Mouse (Mus musculus): ENCODE measurements around the gene Mgat4a. TPM values are rescaled to one million over a fixed set of nuclear protein-coding genes. Genes with fewer than 3 reads are reported as not detected.

Mgat4a gene
- polyA plus RNA-seq (2015; fragmentation: Illumina TruSeq; extraction: RNeasy Lipid Tissue Mini Kit (QIAGEN cat#74804); ENCODE audit: low read depth, low replicate concordance): 14.2 TPM

GRCm38 (mm10) chr1:37540810-37541658 lies at the start of gene Mgat4a:
Gene Mgat4a, minus strand, starts transcription at chr1:37541016.

GRCm38 (mm10) chr1:37429366-37430296 lies 111.2 kb downstream of the Mgat4a start, which contains the start of the genes Coa5 and Unc50:
Gene Coa5, minus strand, starts transcription at chr1:37430103.
Gene Unc50, plus strand, starts transcription at chr1:37430139.

Other genes starting within 250 kb of the Mgat4a start
- gene Inpp4a, start 241.2 kb downstream of the Mgat4a start, polyA plus RNA-seq (2015; fragmentation: Illumina TruSeq; extraction: RNeasy Lipid Tissue Mini Kit (QIAGEN cat#74804); ENCODE audit: low read depth, low replicate concordance): 65.2 TPM
- 59.6 TPM for gene Coa5, start 110.9 kb downstream of the Mgat4a start, polyA plus RNA-seq (2015; fragmentation: Illumina TruSeq; extraction: RNeasy Lipid Tissue Mini Kit (QIAGEN cat#74804); ENCODE audit: low read depth, low replicate concordance)
- 85.6 TPM for gene Unc50, start 110.9 kb downstream of the Mgat4a start, polyA plus RNA-seq (2015; fragmentation: Illumina TruSeq; extraction: RNeasy Lipid Tissue Mini Kit (QIAGEN cat#74804); ENCODE audit: low read depth, low replicate concordance)
- gene 2010300C02Rik, start 179.1 kb upstream of the Mgat4a start, polyA plus RNA-seq (2015; fragmentation: Illumina TruSeq; extraction: RNeasy Lipid Tissue Mini Kit (QIAGEN cat#74804); ENCODE audit: low read depth, low replicate concordance): 138 TPM

All from brain, adult 10 weeks (tissue).